Mouse (Mus musculus) spleen, postnatal 14 days (tissue): ENCODE data around the gene Grm8.
"Not testable (repeated sequence)": the region's sequence is repeated elsewhere in the genome, so short reads cannot be mapped to it uniquely, and the experiment has no call there.

Experiments
- DNase-seq, 2 experiments: peaks; one replicate each; pipeline ENCODE4 v3.0.0; 2021 to 2022; ENCODE audit warnings: low spot score in 2 of 2

The Grm8 gene

GRCm38 (mm10) chr6:27885786-27886185 is 249.2 kb downstream of the Grm8 start:
- DNase-seq: no peak

GRCm38 (mm10) chr6:27849644-27850043 is 285.3 kb downstream of the Grm8 start:
- DNase-seq: no peak

GRCm38 (mm10) chr6:27836159-27836558 is 298.8 kb downstream of the Grm8 start:
- DNase-seq: no peak

GRCm38 (mm10) chr6:27819735-27820134 is 315.2 kb downstream of the Grm8 start:
- not testable (repeated sequence) for DNase-seq

GRCm38 (mm10) chr6:27812789-27813188 is 322.2 kb downstream of the Grm8 start:
- DNase-seq: no peak

- no peak for DNase-seq
Observed at GRCm38 (mm10) chr6:27809996-27810395, 325.0 kb downstream of the Grm8 start.

- DNase-seq: no peak
Observed at GRCm38 (mm10) chr6:27806741-27807140, 328.2 kb downstream of the Grm8 start.

GRCm38 (mm10) chr6:27800881-27801572 is 334.0 kb downstream of the Grm8 start:
- no peak for DNase-seq

GRCm38 (mm10) chr6:27798735-27799134 is 336.2 kb downstream of the Grm8 start:
- no peak for DNase-seq

- no peak for DNase-seq
Observed at GRCm38 (mm10) chr6:27789566-27789965, 345.4 kb downstream of the Grm8 start.

- DNase-seq: no peak
Observed at GRCm38 (mm10) chr6:27789151-27789550, 345.8 kb downstream of the Grm8 start.

- no peak for DNase-seq
Observed at GRCm38 (mm10) chr6:27782251-27782650, 352.7 kb downstream of the Grm8 start.

- DNase-seq: no peak
Observed at GRCm38 (mm10) chr6:27781371-27781770, 353.6 kb downstream of the Grm8 start.

- DNase-seq: no peak
Observed at GRCm38 (mm10) chr6:27775646-27776271, 359.2 kb downstream of the Grm8 start.

- no peak for DNase-seq
Observed at GRCm38 (mm10) chr6:27762061-27762460, 372.9 kb downstream of the Grm8 start.

- no peak for DNase-seq
Observed at GRCm38 (mm10) chr6:27753290-27753829, 381.6 kb downstream of the Grm8 start.

GRCm38 (mm10) chr6:27746493-27746892 is 388.5 kb downstream of the Grm8 start:
- no peak for DNase-seq

- DNase-seq: no peak
Observed at GRCm38 (mm10) chr6:27745693-27746451, 389.1 kb downstream of the Grm8 start.

GRCm38 (mm10) chr6:27689382-27689781 is 445.6 kb downstream of the Grm8 start:
- no peak for DNase-seq

- DNase-seq: no peak
Observed at GRCm38 (mm10) chr6:27661747-27662435, 473.1 kb downstream of the Grm8 start.

GRCm38 (mm10) chr6:27657520-27657919 is 477.5 kb downstream of the Grm8 start:
- peak in 1 of 2 experiments; percentile 5 for DNase-seq

- no peak for DNase-seq
Observed at GRCm38 (mm10) chr6:27646503-27646902, 488.5 kb downstream of the Grm8 start.
